Mouse (Mus musculus) intestine, embryonic 15.5 days (tissue): Measurements from ENCODE around the gene Rabgap1l. TPM values are rescaled to one million over a fixed set of nuclear protein-coding genes. Genes with fewer than 3 reads are reported as not detected.

Experiments
- ATAC-seq: fragments of 200-750 bp; cut with Nextera tagmentation; 2 replicates; pipeline ENCODE4 v1.8.0; 2017; ENCODE audit warnings: moderate TSS enrichment, moderate library complexity
- H3K27ac ChIP-seq: fragments of 300-500 bp; sonication (generic); 2 replicates; pipeline ENCODE4 v1.5.1; 2015; ENCODE audit warnings: mild to moderate bottlenecking, inconsistent platforms
- H3K27me3 ChIP-seq: fragments of 300-500 bp; sonication (generic); replicated peaks from 2 replicates; pipeline ENCODE4 v1.6.1; 2015; ENCODE audit warnings: inconsistent platforms
- H3K36me3 ChIP-seq: fragments of 300-500 bp; sonication (generic); 2 replicates; pipeline ENCODE4 v1.6.1; 2015; ENCODE audit warnings: inconsistent platforms
- H3K4me1 ChIP-seq: fragments of 300-500 bp; sonication (generic); replicated peaks from 2 replicates; pipeline ENCODE4 v1.6.1; 2015; ENCODE audit warnings: inconsistent platforms
- H3K4me2 ChIP-seq: fragments of 300-500 bp; sonication (generic); replicated peaks from 2 replicates; pipeline ENCODE4 v1.6.1; 2015; ENCODE audit warnings: mild to moderate bottlenecking, inconsistent platforms
- H3K4me3 ChIP-seq: fragments of 300-500 bp; sonication (generic); replicated peaks from 2 replicates; pipeline ENCODE4 v1.5.1; 2015; ENCODE audit warnings: inconsistent platforms
- H3K9ac ChIP-seq: fragments of 300-500 bp; sonication (generic); 2 replicates; pipeline ENCODE4 v1.6.1; 2015; ENCODE audit warnings: inconsistent platforms
- H3K9me3 ChIP-seq: fragments of 300-500 bp; sonication (generic); 2 replicates; pipeline ENCODE4 v1.6.1; 2016; ENCODE audit warnings: inconsistent platforms
- WGBS: fragments of 180-500 bp; shearing (Covaris S2); methylation state at CpG from one replicate; pipeline ENCODE4 v1.1.7; 2015; 5-methylcytosine and 5-hydroxymethylcytosine counted together
- polyA plus RNA-seq: library from polyadenylated mRNA; unstranded; fragments of >200 nt; fragmentation: Nextera tagmentation; extraction: Ambion mirVana; gene quantifications from 2 replicates; pipeline ENCODE4 v1.2.1, GENCODE M21; 2015

Gene Rabgap1l
- polyA plus RNA-seq, 1 experiment from 2014 or later, result 17.3 TPM

GRCm38 (mm10) chr1:160805268-160805667 is 12.3 kb upstream of the Rabgap1l start:
- H3K4me2 ChIP-seq, result no peak overlapping the region
- no peaks in the 10 kb centered on the region for H3K27me3 ChIP-seq
- H3K27ac ChIP-seq, result no peak overlapping the region
- H3K9ac ChIP-seq, result no peak overlapping the region
- 56% methylated on average over 2 of the region's 2 CpGs for WGBS
- ATAC-seq, result no peak
- no peaks in the 10 kb centered on the region for H3K36me3 ChIP-seq
- H3K4me3 ChIP-seq, result no peak overlapping the region
- no peaks in the 10 kb centered on the region for H3K4me1 ChIP-seq
- no peaks in the 10 kb centered on the region for H3K9me3 ChIP-seq

DNA sequence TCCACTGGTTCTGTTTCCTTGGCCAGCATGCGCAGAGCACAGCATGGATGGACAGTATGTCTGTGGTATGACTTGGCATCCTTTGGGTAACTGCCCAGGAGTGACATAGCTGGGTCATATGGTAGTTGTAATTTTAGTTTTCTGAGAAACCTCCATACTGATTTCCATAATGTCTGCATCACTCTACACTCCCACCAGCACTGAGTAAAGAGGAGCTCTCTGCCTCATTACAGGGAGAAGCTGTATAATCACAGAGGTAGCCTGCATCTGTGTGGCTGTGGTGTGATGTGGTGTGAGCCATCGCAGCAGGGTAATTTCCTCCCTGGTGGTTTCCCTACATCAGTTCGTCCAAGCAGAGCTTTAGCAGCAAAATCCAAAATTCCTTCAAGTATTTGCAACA is 7.0 kb upstream of the Rabgap1l start:
- no peak for ATAC-seq
- H3K27ac ChIP-seq, result no peak overlapping the region
- no peaks in the 10 kb centered on the region for H3K4me1 ChIP-seq
- H3K36me3 ChIP-seq, result no peaks in the 10 kb centered on the region
- H3K4me3 ChIP-seq, result no peak overlapping the region
- no peak overlapping the region for H3K9ac ChIP-seq
- H3K4me2 ChIP-seq, result no peak overlapping the region
- H3K27me3 ChIP-seq, result no peaks in the 10 kb centered on the region
- WGBS, result 77% methylated on average over 3 of the region's 3 CpGs
- no peaks in the 10 kb centered on the region for H3K9me3 ChIP-seq

DNA sequence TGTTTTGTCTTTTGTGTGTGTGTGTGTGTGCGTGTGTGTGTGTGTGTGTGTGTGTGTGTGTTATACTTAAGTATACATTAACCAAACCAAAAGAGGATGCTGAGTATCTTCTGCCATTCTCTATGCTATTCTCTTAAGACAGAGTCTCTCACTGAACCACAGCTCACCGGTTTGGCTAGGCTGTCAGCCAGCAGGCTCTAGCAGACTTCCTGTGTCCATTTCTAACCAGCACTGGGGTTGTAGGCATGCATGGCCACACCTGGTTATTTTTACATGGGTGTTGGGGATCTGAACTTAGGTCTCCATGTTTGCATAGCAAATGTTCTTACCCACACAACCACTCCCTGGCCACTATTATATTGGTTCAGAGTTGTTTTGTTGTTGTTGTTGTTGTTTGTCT is 2.0 kb upstream of the Rabgap1l start:
- no peaks in the 10 kb centered on the region for H3K27me3 ChIP-seq
- WGBS, result 71% methylated on average over 2 of the region's 2 CpGs
- ATAC-seq, result no peak
- H3K4me2 ChIP-seq, result no peak overlapping the region
- H3K9ac ChIP-seq, result no peak overlapping the region
- H3K27ac ChIP-seq, result no peak overlapping the region
- H3K9me3 ChIP-seq, result no peaks in the 10 kb centered on the region
- no peak overlapping the region for H3K4me3 ChIP-seq
- H3K4me1 ChIP-seq, result 0 out of 2 replicates have a peak, but pooled peaks cover 4% of the 10 kb centered on the region
- no peaks in the 10 kb centered on the region for H3K36me3 ChIP-seq

DNA sequence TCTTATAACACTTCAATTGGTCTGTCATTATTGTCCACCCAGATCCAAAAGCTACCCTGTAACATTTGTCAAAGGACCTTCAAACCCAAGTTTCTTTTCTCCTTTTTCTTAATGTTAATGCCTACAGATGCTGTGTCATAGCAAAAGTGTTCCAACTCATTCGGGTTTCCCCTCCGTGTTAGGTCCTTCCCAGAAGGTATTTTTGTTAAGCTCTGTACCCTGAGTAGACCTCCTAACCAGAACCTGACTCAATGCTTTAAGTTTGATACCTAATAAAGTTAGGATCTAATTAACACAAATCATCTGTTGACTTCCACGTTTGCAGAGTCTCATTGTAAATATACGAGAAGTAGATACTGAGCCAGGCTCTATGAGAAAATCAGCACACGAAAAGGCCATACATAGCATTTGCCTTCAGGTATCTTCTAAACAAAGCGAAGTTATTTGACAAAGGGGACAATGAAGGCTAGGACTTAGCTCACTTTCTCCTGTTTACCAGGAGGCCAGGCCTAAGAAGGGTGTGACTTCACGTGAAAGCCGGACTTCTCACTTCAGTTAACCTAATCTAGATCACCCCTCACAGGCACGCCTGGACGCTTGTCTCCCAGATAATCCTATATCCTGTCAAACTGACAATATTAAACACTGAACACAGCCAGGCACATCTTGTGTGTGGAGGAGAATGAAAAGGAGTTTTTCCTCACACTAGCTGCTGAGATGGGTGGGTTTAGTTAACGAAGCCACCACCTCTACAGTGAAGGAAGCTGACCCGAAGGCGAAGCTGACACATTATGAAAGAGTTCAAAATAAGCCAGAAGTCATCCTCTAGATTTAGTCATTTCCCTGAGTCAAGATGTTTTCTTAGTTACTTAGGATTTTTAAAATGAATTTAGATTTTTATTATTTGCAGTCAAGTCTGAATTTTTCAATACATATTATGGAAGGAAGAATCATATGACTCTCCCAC is 1.1 kb upstream of the Rabgap1l start:
- H3K27me3 ChIP-seq, result no peaks in the 10 kb centered on the region
- H3K4me3 ChIP-seq, result no peak overlapping the region
- no peak for ATAC-seq
- H3K9me3 ChIP-seq, result no peaks in the 10 kb centered on the region
- H3K27ac ChIP-seq, result no peak overlapping the region
- WGBS, result 78% methylated on average over 13 of the region's 13 CpGs
- H3K4me2 ChIP-seq, result no peak overlapping the region
- 0 out of 2 replicates have a peak, but pooled peaks cover 4% of the 10 kb centered on the region for H3K4me1 ChIP-seq
- H3K36me3 ChIP-seq, result no peaks in the 10 kb centered on the region
- no peak overlapping the region for H3K9ac ChIP-seq

- ATAC-seq, result peak; percentile 74
- H3K27me3 ChIP-seq, result no peaks in the 10 kb centered on the region
- peak overlapping the region; percentile 83 for H3K9ac ChIP-seq
- H3K36me3 ChIP-seq, result no peaks in the 10 kb centered on the region
- 0 out of 2 replicates have a peak, but pooled peaks cover 4% of the 10 kb centered on the region for H3K4me1 ChIP-seq
- peak overlapping the region; percentile 51; the same call in 1 of the 2 replicates for H3K27ac ChIP-seq
- no peaks in the 10 kb centered on the region for H3K9me3 ChIP-seq
- WGBS, result under 1% methylated on average over 42 of the region's 51 CpGs
- peak overlapping the region; percentile 91 for H3K4me2 ChIP-seq
- H3K4me3 ChIP-seq, result peak overlapping the region; percentile 84
Measured at GRCm38 (mm10) chr1:160792156-160792685, 790 bp downstream of the Rabgap1l start.

- peak; percentile 42 for ATAC-seq
- peak overlapping the region; percentile 84 for H3K4me3 ChIP-seq
- H3K27ac ChIP-seq, result no peak overlapping the region
- H3K36me3 ChIP-seq, result no peaks in the 10 kb centered on the region
- H3K4me2 ChIP-seq, result peak overlapping the region; percentile 91
- peak overlapping the region; percentile 83 for H3K9ac ChIP-seq
- WGBS, result 5% methylated on average over 20 of the region's 20 CpGs
- no peaks in the 10 kb centered on the region for H3K27me3 ChIP-seq
- H3K4me1 ChIP-seq, result 0 out of 2 replicates have a peak, but pooled peaks cover 4% of the 10 kb centered on the region
- no peaks in the 10 kb centered on the region for H3K9me3 ChIP-seq
Measured at GRCm38 (mm10) chr1:160791381-160792155, 1.4 kb downstream of the Rabgap1l start.

- no peak overlapping the region for H3K4me3 ChIP-seq
- ATAC-seq, result no peak
- H3K36me3 ChIP-seq, result no peaks in the 10 kb centered on the region
- no peak overlapping the region for H3K27ac ChIP-seq
- no peaks in the 10 kb centered on the region for H3K27me3 ChIP-seq
- no peaks in the 10 kb centered on the region for H3K9me3 ChIP-seq
- H3K4me2 ChIP-seq, result no peak overlapping the region
- 0 out of 2 replicates have a peak, but pooled peaks cover 4% of the 10 kb centered on the region for H3K4me1 ChIP-seq
- H3K9ac ChIP-seq, result no peak overlapping the region
Measured at GRCm38 (mm10) chr1:160790630-160791029, 2.4 kb downstream of the Rabgap1l start.

- 82% methylated on average over 3 of the region's 3 CpGs for WGBS
- H3K9ac ChIP-seq, result no peak overlapping the region
- no peak overlapping the region for H3K4me3 ChIP-seq
- no peak overlapping the region for H3K27ac ChIP-seq
- no peaks in the 10 kb centered on the region for H3K9me3 ChIP-seq
- H3K4me1 ChIP-seq, result 0 out of 2 replicates have a peak, but pooled peaks cover 4% of the 10 kb centered on the region
- H3K36me3 ChIP-seq, result no peaks in the 10 kb centered on the region
- ATAC-seq, result no peak
- H3K4me2 ChIP-seq, result no peak overlapping the region
- H3K27me3 ChIP-seq, result no peaks in the 10 kb centered on the region
Measured at GRCm38 (mm10) chr1:160789876-160790275, 3.1 kb downstream of the Rabgap1l start.

GRCm38 (mm10) chr1:160787926-160788325 is 5.1 kb downstream of the Rabgap1l start:
- Histone ChIP-seq H3K9ac (no peak overlapping the region), H3K27ac (no peak overlapping the region), H3K9me3 (no peaks in the 10 kb centered on the region), H3K4me3 (no peak overlapping the region), H3K4me2 (no peak overlapping the region), H3K36me3 (no peaks in the 10 kb centered on the region), H3K4me1 (0 out of 2 replicates have a peak, but pooled peaks cover 4% of the 10 kb centered on the region), H3K27me3 (no peaks in the 10 kb centered on the region)
- 68% methylated on average over 1 of the region's 1 CpGs for WGBS
- ATAC-seq, result no peak

DNA sequence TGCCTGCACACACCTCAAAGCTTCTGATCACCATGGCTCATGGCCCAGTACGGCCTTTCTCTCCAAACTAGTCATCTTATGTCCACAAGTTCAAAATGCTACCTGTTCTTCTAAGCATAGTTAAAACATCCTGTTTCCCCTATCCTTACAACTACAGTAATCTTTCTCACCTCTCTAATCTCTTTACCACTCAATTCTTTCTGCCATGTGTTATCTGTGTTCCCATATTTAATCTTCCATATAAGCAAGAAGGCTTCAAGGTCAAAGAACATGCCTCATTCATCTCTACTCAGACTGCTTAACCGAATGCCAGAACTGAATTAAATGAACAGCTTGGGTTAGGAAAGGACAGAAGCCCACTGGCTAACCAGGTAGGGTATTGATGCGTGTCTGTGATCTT is 5.8 kb downstream of the Rabgap1l start:
- ATAC-seq, result no peak
- no peaks in the 10 kb centered on the region for H3K27me3 ChIP-seq
- whole genome bisulfite sequencing, result 77% methylated on average over 3 of the region's 3 CpGs

DNA sequence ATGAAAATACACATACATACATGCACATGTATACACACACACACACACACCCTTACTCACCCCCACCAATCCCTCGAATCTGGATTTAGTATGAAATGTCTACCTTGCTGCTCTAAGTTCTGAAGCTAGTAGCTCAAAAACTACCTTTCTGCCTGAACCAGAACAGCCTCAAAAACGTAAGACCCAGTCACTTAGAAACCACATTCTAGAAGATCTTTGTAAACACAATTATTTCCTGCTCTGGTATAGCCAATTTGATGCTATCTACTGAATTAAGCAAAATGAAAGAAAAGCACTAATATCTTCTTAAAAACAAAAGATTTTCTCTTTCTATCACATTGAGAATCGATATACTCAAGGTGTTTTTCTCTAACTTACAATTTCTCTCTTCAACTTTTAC is 6.4 kb downstream of the Rabgap1l start:
- no peak overlapping the region for H3K4me3 ChIP-seq
- no peaks in the 10 kb centered on the region for H3K9me3 ChIP-seq
- H3K36me3 ChIP-seq, result no peaks in the 10 kb centered on the region
- H3K27ac ChIP-seq, result no peak overlapping the region
- H3K27me3 ChIP-seq, result no peaks in the 10 kb centered on the region
- 0 out of 2 replicates have a peak, but pooled peaks cover under 1% of the 10 kb centered on the region for H3K4me1 ChIP-seq
- no peak for ATAC-seq
- 88% methylated on average over 3 of the region's 3 CpGs for WGBS
- H3K4me2 ChIP-seq, result no peak overlapping the region
- H3K9ac ChIP-seq, result no peak overlapping the region

More for the DNA sequence above, 5.8 kb downstream of the Rabgap1l start:
- H3K27ac ChIP-seq, result no peak overlapping the region
- no peak overlapping the region for H3K9ac ChIP-seq
- H3K36me3 ChIP-seq, result no peaks in the 10 kb centered on the region
- 0 out of 2 replicates have a peak, but pooled peaks cover 4% of the 10 kb centered on the region for H3K4me1 ChIP-seq
- H3K9me3 ChIP-seq, result no peaks in the 10 kb centered on the region
- no peak overlapping the region for H3K4me2 ChIP-seq
- H3K4me3 ChIP-seq, result no peak overlapping the region

DNA sequence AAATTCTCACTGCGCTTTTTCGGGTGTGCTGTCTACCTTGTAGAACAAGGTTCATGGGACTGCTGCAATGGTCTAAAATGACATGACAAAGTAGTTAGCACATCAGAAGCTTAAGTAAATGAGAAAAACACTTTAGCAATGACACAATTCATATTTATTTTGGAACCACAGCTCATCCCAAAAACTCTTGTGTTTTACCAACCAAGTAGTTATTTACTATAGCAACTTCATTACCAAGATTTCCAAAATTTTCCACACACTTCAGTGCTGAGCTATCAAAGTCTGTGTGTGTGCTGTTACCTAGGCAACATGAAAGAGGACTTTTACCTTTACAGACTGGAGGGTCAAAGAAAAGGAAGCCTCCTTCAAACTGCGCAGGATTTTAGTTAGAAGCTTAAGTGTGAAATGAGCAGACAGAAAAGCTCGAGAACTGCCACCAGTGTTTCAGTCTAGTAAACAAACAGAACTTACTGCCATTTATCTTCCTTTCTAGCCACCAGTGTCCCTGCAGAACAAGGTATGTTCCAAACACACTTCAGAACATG is 7.3 kb downstream of the Rabgap1l start:
- H3K4me2 ChIP-seq, result no peak overlapping the region
- no peak overlapping the region for H3K27ac ChIP-seq
- no peaks in the 10 kb centered on the region for H3K36me3 ChIP-seq
- WGBS, result 66% methylated on average over 4 of the region's 4 CpGs
- no peaks in the 10 kb centered on the region for H3K4me1 ChIP-seq
- H3K9me3 ChIP-seq, result no peaks in the 10 kb centered on the region
- H3K9ac ChIP-seq, result no peak overlapping the region
- H3K27me3 ChIP-seq, result no peaks in the 10 kb centered on the region
- no peak overlapping the region for H3K4me3 ChIP-seq
- no peak; the same call in 1 of the 2 replicates for ATAC-seq
